Mouse (Mus musculus): ENCODE data around the gene Zxdc.

Zxdc gene

DNA sequence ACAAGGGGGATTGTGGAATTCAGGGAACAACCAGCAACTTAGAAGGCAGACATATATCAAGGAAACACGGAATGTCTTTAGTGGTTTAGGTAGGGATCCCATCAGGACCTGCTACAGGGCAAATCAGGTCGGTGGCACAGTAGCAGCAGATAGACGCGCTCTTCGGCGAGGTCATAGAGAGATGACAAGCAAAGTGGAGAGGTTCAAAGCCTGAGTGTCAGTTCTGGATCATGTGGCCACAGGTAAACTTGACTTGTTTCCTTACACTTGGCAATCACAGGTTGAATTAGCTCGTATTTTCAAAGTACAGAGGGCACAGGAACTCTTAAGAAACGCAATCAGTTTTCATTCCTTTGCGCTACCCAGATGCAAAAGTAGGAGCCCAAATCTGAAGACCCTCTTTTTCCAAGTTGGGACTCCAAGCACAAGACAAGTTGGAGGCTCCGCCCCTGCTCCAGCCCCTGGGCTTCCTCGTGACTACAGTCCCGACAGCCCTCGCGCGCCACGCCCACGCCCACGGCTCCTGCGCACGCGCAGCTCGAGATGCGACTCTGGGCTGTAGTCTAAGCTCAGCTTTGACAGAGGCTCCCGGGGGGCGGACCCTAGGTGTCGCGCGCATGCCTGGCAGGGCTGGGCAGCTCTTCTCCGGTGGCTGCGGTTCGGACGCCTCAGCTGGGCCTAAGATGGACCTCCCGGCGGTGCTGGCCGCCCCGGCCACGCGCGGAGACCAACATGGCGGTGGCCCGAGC, at the start of gene Zxdc:
Gene Zxdc, plus strand, starts transcription at position 517 of the 749 bp plus-strand sequence.
- DNase-seq (ENCODE audit: low spot score): peak; percentile 97

DNA sequence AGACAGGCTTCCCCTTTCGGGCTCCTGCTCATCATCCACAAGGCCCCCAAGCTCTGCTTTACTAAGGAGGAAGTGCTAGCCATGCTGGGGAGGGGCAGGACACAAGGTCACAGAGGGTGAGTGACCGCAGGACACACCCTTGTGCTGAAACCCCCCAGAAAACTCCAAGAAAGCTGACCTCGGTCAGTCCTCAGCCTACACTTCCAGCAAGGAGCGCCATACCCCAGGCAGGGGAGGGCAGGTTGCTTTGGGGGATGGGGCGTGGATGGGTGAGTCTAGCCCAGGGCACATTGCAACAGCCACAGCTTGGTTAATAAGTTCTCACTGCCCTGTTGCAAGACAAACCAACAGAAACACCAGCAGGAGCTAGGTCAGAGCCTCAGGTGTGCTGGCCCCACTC, 48.9 kb upstream of the Zxdc start:
- DNase-seq (ENCODE audit: low spot score): no peak

DNA sequence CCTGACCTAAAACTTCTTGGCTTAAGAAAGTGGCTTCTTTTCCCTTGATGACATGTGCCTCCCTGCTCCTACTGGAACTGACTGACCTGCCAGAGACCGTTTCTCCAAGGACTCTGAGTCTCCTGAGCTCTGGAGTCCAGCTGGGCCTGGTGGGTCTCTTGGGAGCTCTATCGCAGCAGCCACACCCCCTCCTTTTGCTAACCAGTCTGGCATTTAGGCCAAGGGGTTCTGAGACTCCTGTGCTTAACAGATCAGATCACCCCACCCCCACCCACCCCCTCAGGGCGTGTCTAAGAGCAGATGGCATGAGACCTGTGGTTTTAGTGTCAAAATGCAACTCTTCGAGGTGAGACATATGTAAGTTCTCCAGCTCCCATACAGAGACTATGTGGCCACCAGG, 47.5 kb upstream of the Zxdc start:
- no peak for DNase-seq (ENCODE audit: low spot score)

DNA sequence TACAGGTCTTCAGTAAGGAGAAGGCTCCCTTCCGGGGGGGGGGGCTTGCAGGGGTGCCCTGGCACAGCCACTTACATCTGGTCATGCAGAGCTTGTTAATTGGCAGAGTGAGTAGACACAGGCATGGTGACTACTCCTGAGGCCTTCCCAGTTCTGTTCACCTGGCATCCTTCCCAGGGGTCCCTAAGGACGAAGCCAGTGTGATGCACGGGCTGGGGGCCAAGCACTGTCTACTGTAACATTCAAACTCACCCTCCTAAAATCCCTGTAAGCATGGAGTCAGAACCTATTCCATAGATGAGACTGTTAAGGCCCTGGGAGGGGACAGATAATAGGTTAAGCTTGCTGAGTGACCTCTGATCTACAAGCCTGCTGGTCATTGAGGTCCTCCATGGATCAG, 45.3 kb upstream of the Zxdc start:
- DNase-seq (ENCODE audit: low spot score): peak; percentile 51

DNA sequence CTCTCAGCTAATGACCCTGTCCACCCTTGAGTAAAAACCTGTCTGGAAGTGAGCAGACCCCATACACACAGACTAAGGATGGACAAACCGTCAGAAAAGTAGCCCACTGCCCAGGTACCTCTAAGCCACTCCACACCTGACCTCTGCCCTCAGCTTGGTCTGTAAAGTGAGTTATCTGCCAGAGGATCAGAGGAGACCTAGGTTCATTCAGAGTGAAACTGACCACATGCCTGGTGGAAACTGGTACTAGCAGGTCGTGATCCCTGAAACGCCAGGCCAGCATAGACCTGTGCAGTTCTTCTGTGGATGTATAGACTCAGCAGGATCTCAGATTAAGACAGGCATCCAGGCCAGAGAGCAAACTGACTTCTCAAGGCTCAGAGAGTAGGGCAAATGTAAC, 44.8 kb upstream of the Zxdc start:
- no peak for DNase-seq (ENCODE audit: low spot score)

- DNase-seq (ENCODE audit: low spot score): peak; percentile 10
Measured at GRCm38 (mm10) chr6:90324991-90325390, 44.3 kb upstream of the Zxdc start, which contains the start of gene Chst13. Gene Chst13 (minus strand): TSS chr6:90325185.

- DNase-seq (ENCODE audit: low spot score): peak; percentile 21
Measured at GRCm38 (mm10) chr6:90327670-90328069, 41.6 kb upstream of the Zxdc start.

DNA sequence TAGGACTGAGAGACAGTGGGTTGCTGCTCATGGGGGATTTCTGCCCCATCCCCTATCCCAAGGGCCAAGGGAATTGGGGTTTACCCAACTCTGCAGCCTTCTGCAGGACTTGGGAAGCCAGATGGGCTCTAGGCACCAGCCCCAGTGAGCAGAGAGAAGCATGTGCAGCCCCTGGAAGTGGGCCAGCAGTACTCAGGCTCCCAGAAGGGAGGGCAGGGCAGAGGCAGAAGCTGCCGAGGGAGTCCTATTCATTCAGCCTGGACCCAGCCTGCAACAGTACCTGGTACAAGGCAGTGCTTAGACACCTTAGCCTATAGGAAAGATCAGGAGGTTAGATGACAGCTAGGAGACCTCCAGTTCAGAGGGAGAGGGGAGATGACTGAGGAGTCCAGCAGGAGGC, 39.3 kb upstream of the Zxdc start:
- DNase-seq (ENCODE audit: low spot score): peak; percentile 10

DNA sequence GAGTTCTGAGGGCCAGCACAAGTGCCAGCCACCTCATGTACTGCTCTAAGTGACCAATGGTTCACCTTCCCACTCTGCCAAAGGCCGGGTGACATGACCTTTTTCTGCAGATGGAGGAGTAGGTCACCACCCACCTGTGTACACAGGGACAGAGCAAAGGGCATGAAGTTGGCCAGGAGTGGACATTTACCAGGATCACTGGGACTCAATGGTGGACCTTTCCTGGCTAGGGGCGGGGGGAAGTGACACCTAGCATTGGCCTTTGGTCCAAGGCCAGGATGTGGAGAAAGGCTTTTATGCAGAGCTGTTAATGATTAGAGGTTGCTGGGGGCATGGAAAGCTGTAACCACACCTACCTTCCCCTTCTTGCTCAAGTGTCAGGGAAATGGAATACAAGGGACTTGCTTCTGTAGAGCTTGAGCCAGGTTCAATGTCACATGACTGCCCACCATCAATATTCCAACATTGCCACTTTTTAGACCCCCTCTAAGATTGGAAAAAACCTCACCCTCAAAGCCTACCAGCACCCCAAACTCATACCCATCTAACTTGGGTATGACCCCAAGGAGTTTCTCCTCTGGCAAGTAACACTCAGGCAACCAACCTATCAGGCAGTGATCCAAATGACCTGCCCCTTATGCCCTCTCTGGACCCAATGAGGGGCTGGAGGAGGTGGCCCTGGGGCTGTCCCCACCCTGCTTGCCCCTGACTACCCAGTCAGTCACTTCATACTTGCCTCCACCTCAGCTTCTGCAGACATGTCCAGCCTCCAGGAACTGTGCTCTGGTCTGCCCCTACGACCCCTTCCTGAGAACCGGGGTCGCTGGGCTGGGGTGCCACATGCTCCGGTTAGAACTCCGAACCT, 36.5 kb upstream of the Zxdc start, which contains the start of gene Uroc1:
Gene Uroc1, plus strand, starts transcription at position 724 of the 865 bp plus-strand sequence.
- DNase-seq (ENCODE audit: low spot score): no peak

- DNase-seq (ENCODE audit: low spot score): no peak
Measured at GRCm38 (mm10) chr6:90334244-90334643, 35.0 kb upstream of the Zxdc start.

DNA sequence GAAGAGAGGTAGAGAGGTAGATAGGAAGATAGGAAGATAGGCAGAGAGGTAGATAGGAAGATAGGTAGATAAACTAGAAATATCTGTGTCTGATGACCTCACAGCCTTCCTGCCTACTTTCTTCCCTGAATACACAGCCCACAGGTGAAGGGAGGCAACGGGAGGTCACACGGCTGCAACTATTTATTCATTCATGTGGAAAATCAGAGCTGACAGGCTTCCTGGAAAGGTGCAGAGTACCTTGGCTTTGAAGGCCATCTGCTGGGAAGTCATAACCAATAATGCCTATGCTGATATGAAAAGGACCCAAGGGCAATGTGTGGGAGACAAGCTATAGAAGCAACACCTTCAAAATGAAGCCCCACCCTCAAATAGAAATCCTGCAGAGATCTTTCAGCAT, 26.9 kb upstream of the Zxdc start:
- DNase-seq (ENCODE audit: low spot score): no peak

GRCm38 (mm10) chr6:90347183-90347582, 22.1 kb upstream of the Zxdc start:
- no peak for DNase-seq (ENCODE audit: low spot score)

GRCm38 (mm10) chr6:90348500-90348899, 20.8 kb upstream of the Zxdc start:
- DNase-seq (ENCODE audit: low spot score): no peak

- no peak for DNase-seq (ENCODE audit: low spot score)
Measured at GRCm38 (mm10) chr6:90350011-90350410, 19.3 kb upstream of the Zxdc start.

DNA sequence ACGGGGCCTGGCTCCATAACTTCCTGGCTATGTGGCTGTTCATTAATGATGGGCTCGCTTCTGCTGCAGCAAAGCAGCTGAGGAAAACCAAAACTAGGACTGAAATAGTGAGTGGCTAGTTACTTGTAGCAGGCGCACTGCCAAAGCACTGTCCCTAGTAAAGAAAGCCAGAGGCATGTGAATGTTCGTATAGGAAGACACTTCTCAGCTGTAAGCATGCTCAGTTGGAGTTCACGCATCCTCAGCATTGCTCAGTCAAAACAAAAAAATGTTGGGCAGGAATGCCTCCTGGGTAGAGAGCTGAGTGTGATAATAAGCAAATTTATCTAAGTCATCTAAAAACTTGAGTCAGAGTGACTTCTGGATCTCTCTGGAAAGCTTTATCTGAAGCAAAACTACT, 11.2 kb upstream of the Zxdc start:
- no peak for DNase-seq (ENCODE audit: low spot score)

DNA sequence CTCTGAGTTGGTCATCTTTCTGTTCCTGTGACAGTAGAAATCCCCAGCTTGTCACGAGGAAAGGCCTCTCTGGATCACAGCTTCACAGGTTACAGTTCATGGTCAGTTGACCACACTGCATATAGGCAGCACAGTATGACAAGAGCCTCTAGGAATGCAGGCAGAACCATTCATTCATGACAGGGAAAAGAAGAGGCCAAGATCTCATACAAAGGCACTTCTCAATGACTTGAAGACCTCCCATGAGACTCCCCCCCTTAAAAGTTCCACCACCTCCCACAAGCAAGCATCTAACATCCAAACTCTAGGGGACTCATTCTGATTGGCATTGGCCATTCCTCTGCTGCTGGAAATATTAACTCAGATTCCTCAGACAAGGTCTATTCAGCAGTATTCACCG, 9.8 kb upstream of the Zxdc start:
- no peak for DNase-seq (ENCODE audit: low spot score)

DNA sequence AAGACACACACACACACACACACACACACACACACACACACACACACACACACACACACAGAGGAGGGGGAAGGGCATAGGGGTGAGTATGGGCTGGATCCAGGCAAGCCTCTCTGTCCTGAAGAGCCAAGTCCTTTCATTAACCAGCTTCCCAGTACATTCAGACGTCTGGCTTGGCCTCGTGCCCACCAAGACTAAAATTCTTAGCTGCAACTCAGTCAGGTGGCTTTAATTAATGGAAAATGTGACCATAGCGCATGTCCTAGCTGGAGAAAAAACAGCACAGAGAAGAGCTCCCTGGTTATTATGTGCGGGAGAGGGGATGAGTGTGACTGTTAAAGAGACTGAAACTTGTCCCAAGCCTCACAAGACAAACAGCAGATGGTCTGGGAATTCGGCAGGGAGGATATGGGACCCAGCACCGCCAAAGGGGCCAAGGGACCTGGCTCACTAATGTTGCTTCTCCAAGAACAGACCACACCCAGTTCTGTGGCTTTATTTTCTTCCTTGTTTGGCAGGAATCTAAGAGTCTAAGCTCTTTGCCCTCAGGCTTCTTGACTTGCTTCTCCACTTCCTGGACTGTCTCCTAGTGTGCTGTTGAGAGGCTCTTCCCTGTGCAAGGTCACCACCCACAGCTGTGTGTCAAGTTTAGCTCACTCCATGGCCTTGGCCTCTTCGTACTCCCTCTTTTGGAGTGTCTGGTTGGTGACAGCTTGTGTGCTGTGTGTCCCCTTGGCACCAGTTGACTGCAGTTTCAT, 9.1 kb upstream of the Zxdc start:
- peak; percentile 86 for DNase-seq (ENCODE audit: low spot score)

GRCm38 (mm10) chr6:90360922-90361614, 8.2 kb upstream of the Zxdc start:
- DNase-seq (ENCODE audit: low spot score): no peak

DNA sequence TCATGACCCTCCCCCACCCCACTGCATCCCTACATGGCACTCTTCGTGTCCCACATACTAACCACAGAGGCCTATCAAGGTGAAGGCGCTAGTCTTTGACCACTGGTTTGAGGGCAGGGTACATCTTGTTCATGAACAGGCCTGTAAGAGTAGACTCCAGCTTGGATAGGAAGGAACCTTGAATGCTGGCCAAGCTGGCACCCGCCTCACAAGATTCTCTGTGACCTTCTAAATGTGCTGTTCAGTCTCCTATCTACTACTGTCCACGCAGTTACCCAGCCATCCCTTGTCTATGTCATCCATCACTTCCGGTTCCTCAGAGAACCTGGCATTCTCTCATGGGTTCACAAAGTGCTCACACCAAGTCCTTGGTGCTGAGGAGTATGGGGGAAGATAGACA, 6.0 kb upstream of the Zxdc start:
- no peak for DNase-seq (ENCODE audit: low spot score)

DNA sequence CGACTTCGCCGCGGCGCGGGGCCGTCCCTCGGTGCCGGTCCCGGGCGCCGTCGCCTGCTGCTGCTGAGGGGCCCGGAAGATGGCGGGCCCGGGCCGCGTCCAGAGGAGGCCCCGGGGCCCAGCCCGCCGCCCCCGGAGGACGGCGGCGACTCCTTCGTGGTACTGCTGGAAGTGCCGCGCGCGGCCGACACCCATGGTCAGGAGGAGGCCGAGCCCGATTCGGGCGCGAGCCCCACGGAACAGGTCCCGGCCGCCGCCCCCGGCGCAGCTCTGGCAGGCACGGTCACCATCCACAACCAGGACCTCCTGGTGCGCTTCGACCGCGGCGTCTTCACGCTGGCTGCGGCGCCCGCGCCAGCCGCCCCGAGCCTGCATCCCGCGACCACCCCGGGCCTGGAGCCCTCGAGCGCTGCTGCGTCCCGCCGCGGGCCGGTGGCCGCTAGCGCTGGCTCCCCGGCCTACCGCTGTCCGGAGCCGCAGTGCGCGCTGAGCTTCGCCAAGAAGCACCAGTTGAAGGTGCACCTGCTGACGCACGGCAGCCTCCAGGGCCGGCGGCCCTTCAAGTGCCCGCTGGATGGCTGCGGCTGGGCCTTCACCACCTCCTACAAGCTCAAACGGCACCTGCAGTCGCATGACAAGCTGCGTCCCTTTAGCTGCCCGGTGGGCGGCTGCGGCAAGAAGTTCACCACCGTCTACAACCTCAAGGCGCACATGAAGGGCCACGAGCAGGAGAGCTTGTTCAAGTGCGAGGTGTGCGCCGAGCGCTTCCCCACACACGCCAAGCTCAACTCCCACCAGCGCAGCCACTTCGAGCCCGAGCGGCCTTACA, 647 bp downstream of the Zxdc start:
- peak; percentile 45 for DNase-seq (ENCODE audit: low spot score)

DNA sequence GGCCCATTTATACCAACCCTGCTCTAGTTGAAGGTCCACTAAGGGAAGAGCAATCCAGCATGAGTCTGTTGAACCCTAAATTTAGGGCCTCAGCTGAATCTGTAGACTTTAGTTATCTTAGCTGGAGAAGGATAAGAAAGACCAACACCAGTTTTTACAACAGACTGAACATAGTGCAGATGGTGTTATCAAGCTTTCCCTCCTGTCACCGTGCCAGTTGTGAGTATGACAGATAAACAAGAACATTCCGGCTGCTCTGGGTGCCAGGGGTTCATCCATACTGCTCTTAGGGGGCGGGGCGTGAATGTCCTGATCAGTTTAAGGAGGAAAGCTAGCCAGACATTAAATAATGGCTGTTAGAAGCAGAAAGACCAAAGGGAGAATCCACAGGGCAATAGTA, 5.4 kb downstream of the Zxdc start:
- no peak for DNase-seq (ENCODE audit: low spot score)

Measured in MN1 (cell line).